Mouse (Mus musculus) megakaryocyte, embryonic 14.5 days (primary cell): Measurements from ENCODE around the gene Gm49393. TPM values are rescaled to one million over a fixed set of nuclear protein-coding genes. Genes with fewer than 3 reads are reported as not detected.

Experiments used
- H3K27me3 ChIP-seq: replicated peaks from 2 replicates; pipeline ENCODE3; 2012; ENCODE audit warnings: inconsistent platforms
- H3K36me3 ChIP-seq: replicated peaks from 2 replicates; pipeline ENCODE3; 2012; ENCODE audit warnings: low read length, inconsistent platforms, mixed read lengths
- H3K4me1 ChIP-seq: 2 replicates; pipeline ENCODE4 v1.6.1; 2012; ENCODE audit warnings: inconsistent platforms
- H3K4me3 ChIP-seq: replicated peaks from 2 replicates; pipeline ENCODE3; 2012; ENCODE audit warnings: moderate library complexity, mild to moderate bottlenecking, inconsistent platforms
- H3K9me3 ChIP-seq: 2 replicates; pipeline ENCODE4 v1.6.1; 2012; ENCODE audit warnings: inconsistent platforms
- FLI1 ChIP-seq: IDR thresholded peaks from 2 replicates; pipeline ENCODE4 v1.6.1; 2012; ENCODE audit warnings: low read length, inconsistent platforms, mixed read lengths
- GATA1 ChIP-seq: IDR thresholded peaks from 3 replicates; pipeline ENCODE4 v1.6.1; 2012; ENCODE audit warnings: mixed read lengths, low read length, inconsistent platforms, borderline replicate concordance
- polyA plus RNA-seq: library from polyadenylated mRNA; stranded (reverse); fragments of >175 nt; gene quantifications from 2 replicates; pipeline ENCODE4 v1.2.3, GENCODE M21; 2012; ENCODE audit warnings: low replicate concordance; ENCODE audit not compliant: insufficient read depth

Gm49393 gene
- polyA plus RNA-seq, 1 experiment = not detected

DNA sequence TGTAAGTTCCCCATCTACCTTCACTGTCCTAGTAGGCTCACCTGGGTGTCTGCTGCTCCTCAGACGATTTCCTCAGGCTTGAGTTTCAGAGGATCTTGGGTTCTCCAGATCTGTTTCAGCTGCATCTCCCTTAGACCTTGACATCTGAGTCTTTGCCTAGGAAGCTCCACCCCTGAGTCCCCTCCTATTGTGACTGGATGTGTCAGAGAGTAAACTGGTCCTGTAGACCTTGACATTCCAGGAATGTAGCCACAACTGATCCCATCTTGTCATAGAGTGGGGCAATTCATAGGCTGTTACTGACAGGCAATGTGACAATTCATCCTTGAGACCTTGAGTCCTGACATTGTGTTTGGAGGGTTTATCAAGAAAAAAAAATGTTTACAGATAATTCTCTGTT lies 71.1 kb downstream of the Gm49393 start, which contains the start of gene 4930486L24Rik:
Gene 4930486L24Rik, minus strand, starts transcription at position 195 of the 400 bp plus-strand sequence.
- Histone ChIP-seq H3K4me1 (peaks cover 20% of the 10 kb centered on the region), H3K27me3 (no peaks in the 10 kb centered on the region), H3K36me3 (peaks cover 2% of the 10 kb centered on the region), H3K4me3 (no peak within 1 kb of the TSS), H3K9me3 (no peaks in the 10 kb centered on the region)
- TF ChIP-seq FLI1 (no peak), GATA1 (no peak)

DNA sequence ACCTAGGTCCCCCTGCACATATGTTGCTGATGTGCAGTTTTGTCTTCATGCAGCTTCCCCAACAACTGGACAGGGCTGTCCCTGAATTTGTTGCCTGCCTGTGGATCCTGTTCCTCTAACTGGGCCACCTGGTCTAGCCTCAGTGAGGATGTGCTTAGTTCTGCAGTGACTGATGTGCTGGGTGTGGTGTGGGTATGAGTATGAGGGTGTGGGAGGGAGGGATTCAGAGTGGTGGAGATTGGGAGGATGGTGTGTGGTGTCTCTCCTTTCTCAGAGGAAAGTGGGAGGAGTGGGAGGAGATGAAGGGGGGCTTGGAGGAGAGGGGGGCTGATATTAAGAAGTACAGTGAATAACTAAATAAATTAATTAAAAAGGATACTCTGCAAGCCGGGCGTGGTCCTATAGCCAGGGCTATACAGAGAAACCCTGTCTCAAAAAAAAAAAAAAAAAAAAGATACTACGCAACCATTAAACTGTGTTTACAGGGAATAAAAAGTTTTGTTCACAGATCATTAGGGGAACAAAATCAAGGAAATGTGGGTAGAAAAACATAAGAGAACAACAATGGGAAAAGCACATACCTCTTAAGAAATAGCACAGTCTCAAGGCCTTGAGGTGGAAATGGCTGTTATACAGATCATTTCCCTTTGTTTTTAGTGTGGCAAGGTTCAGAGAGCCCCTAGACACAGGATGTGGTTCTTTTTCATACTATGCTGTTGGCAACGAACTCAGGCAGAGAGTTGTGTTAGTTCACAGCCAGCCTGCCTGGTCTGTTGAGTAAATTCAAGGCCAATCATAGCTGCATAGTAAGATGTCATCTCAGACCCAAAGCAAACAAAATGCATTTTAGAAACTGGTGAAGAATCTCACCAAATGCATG lies 86.9 kb downstream of the Gm49393 start:
- no peak overlapping the region for H3K4me3 ChIP-seq
- peaks cover 16% of the 10 kb centered on the region for H3K36me3 ChIP-seq
- TF ChIP-seq GATA1 = no peak
- no peak for TF ChIP-seq FLI1
- H3K27me3 ChIP-seq = no peaks in the 10 kb centered on the region
- peaks cover 31% of the 10 kb centered on the region for H3K4me1 ChIP-seq
- H3K9me3 ChIP-seq = no peaks in the 10 kb centered on the region

DNA sequence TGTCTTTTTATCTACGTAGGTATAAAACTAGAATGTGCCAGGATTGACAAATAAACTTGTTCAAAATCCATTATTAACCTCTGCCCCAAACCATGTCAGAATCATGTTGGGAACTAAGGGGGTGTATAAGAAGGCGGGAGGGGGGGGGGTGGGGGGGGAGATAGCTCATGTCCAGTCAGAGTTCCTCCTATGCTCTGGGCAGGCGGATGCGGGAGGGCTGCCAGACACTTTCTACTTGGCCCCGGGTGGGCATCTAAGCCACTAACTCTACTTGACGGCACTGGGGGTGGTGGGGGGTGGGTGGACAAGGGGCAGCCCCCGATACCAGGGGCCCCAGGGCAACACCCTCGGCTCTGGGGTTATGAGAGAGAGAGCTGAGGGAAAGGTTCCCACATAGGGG lies 92.2 kb downstream of the Gm49393 start:
- Histone ChIP-seq H3K36me3 (peaks cover 13% of the 10 kb centered on the region), H3K4me1 (peaks cover 35% of the 10 kb centered on the region), H3K27me3 (no peaks in the 10 kb centered on the region), H3K4me3 (no peak overlapping the region), H3K9me3 (no peaks in the 10 kb centered on the region)
- no peak for TF ChIP-seq GATA1
- TF ChIP-seq FLI1 = no peak

DNA sequence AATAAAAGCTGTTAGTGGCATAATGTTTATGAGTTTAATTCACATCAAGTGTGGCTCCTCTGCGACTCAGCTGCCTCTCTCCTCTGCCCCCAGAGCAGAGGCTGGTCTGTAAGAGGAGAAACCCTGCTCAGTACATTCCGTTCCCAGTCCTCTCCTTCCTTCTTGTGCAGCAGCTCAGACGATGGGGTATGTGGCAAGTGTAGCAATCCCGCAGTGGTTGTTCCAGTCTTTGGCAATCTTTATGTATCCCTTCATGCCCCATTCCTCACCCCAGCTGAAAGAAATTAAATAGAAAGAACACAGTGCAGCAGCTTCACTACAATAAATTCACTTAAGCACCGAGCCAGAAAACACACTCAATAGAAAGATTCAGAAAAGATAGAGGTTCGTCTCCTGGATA lies 92.7 kb downstream of the Gm49393 start:
- no peak overlapping the region for H3K4me3 ChIP-seq
- no peaks in the 10 kb centered on the region for H3K27me3 ChIP-seq
- H3K36me3 ChIP-seq = peaks cover 12% of the 10 kb centered on the region

DNA sequence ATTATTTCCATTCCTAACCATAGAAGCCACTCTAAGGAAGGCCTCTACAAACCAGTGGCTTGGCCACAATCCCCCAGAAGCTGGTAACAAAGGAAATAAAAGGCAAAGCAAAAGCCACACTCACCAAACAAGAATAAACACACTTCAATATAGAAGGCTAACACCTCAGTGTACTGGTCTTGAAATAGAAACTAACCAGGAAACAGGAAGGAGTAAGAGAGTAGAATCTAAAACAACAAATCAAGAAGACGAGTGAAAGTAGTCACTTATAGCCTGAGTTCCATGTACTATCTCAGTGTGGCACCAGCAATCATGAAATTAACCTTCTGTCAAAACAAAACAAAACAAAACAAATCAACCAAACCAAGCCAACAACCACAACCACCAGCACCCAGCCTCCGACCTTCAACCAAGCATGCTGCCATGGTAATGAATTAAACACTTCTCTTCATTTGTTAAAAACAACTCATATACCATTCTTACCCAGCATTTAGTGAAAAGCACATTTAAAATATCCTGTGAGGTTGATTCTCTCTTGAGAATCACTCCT lies 96.0 kb downstream of the Gm49393 start:
- no peak overlapping the region for H3K4me3 ChIP-seq
- no peaks in the 10 kb centered on the region for H3K27me3 ChIP-seq
- H3K36me3 ChIP-seq = peaks cover 6% of the 10 kb centered on the region
- no peaks in the 10 kb centered on the region for H3K9me3 ChIP-seq
- TF ChIP-seq GATA1 = no peak
- TF ChIP-seq FLI1 = no peak
- H3K4me1 ChIP-seq = peaks cover 21% of the 10 kb centered on the region

More for the DNA sequence above, 92.7 kb downstream of the Gm49393 start:
- no peaks in the 10 kb centered on the region for H3K9me3 ChIP-seq
- H3K4me1 ChIP-seq = peaks cover 30% of the 10 kb centered on the region
- TF ChIP-seq FLI1 = no peak
- no peak for TF ChIP-seq GATA1

DNA sequence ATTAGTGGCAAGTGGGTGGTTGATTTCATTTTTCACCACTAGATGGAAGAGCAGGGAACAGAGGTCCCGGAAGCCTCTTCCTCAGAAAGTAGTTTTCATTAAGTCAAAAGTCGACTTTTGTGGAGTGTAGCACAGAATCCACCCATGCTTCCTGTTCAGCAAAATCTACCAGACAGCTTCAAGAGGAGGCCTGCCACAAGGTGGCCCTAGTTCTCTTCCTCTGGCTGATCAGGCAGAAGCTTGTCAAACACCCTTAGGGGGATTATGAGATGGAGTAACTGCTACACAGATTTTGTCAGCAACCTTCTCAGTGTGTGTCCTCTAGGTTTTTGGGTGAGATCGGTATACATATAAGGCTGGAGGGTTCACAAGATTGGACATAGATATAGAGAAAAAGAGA lies 109.3 kb downstream of the Gm49393 start:
- no peaks in the 10 kb centered on the region for H3K36me3 ChIP-seq
- no peaks in the 10 kb centered on the region for H3K27me3 ChIP-seq
- H3K4me1 ChIP-seq = peaks cover 20% of the 10 kb centered on the region
- TF ChIP-seq FLI1 = no peak
- no peaks in the 10 kb centered on the region for H3K9me3 ChIP-seq
- no peak overlapping the region for H3K4me3 ChIP-seq

- no peaks in the 10 kb centered on the region for H3K27me3 ChIP-seq
- no peak overlapping the region for H3K4me3 ChIP-seq
- no peaks in the 10 kb centered on the region for H3K36me3 ChIP-seq
- TF ChIP-seq GATA1 (no peak), FLI1 (no peak)
- H3K9me3 ChIP-seq = no peaks in the 10 kb centered on the region
- H3K4me1 ChIP-seq = peaks cover 36% of the 10 kb centered on the region
Measured at GRCm38 (mm10) chr13:60820486-60821175, 114.8 kb downstream of the Gm49393 start.

- H3K36me3 ChIP-seq = no peaks in the 10 kb centered on the region
- H3K4me1 ChIP-seq = peaks cover 48% of the 10 kb centered on the region
- H3K27me3 ChIP-seq = no peaks in the 10 kb centered on the region
- no peak overlapping the region for H3K4me3 ChIP-seq
- no peaks in the 10 kb centered on the region for H3K9me3 ChIP-seq
- TF ChIP-seq GATA1 = no peak
- no peak for TF ChIP-seq FLI1
Measured at GRCm38 (mm10) chr13:60819469-60819868, 115.9 kb downstream of the Gm49393 start.

DNA sequence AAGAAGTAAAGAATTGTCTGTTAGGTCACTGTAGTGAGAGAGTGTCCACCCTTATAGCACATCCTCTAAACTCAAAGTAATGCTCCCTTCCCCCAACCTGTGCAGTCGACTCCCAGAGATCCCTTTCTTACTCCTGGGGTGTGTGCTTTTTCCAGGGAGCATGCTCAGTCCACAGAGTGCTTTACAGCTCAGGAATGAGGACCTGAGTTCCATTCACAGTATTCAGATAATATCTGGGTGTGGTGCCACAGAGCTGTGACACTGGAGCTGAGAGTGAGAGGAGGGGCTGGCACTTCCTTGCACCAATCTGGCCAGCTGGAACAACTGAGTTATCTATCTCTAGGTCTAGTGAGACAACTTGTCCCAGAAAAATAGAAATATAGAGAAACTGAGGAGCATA lies 121.7 kb downstream of the Gm49393 start:
- Histone ChIP-seq H3K36me3 (no peaks in the 10 kb centered on the region), H3K27me3 (no peaks in the 10 kb centered on the region), H3K4me1 (peaks cover 61% of the 10 kb centered on the region), H3K9me3 (no peaks in the 10 kb centered on the region), H3K4me3 (no peak overlapping the region)
- TF ChIP-seq GATA1 (no peak), FLI1 (no peak)

- Histone ChIP-seq H3K4me3 (no peak overlapping the region), H3K9me3 (no peaks in the 10 kb centered on the region)
- TF ChIP-seq FLI1 (no peak), GATA1 (no peak)
Measured at GRCm38 (mm10) chr13:60812768-60813167, 122.6 kb downstream of the Gm49393 start.

More at GRCm38 (mm10) chr13:60812768-60813167, 122.6 kb downstream of the Gm49393 start:
- Histone ChIP-seq H3K36me3 (no peaks in the 10 kb centered on the region), H3K4me1 (peaks cover 70% of the 10 kb centered on the region), H3K27me3 (no peaks in the 10 kb centered on the region)
